Mouse (Mus musculus): ENCODE results near the gene Phka2.

GRCm38 (mm10) chrX:160516027-160516426 is 14.1 kb downstream of the Phka2 start:
- TF ChIP-seq MAX (IDR thresholded peaks at IDR 0.05) (no peak), CTCF (IDR thresholded peaks at IDR 0.05; ENCODE audit: control insufficient read depth, insufficient read depth, insufficient read length) (no peak), FOSL1 (IDR thresholded peaks at IDR 0.05; ENCODE audit: insufficient read depth, low read length, poor library complexity, severe bottlenecking) (no peak), MYOG (IDR thresholded peaks at IDR 0.05; ENCODE audit: control insufficient read depth, extremely low read depth, insufficient read length) (no peak), MYOD1 (IDR thresholded peaks at IDR 0.05; ENCODE audit: control insufficient read depth, insufficient read length, low read depth) (no peak), CEBPB (IDR thresholded peaks at IDR 0.05; ENCODE audit: low read depth) (no peak), USF1 (IDR thresholded peaks at IDR 0.05; ENCODE audit: low read depth) (no peak)
